Mouse (Mus musculus): ENCODE measurements around the gene Sh2b1. TPM values are rescaled to one million over a fixed set of nuclear protein-coding genes. Genes with fewer than 3 reads are reported as not detected.
A peak's percentile ranks its signal among the peaks of the same experiment; 100 is the strongest.
"Not testable (repeated sequence)": the region's sequence is repeated elsewhere in the genome, so short reads cannot be mapped to it uniquely, and the experiment has no call there.

Gene Sh2b1
- polyA plus RNA-seq, 1 experiment from 2014 or later = 54.1 TPM

- no peak for DNase-seq (ENCODE audit: low spot score)
- H3K4me3 ChIP-seq = no peak overlapping the region
- no peaks in the 10 kb centered on the region for H3K27me3 ChIP-seq (ENCODE audit: low read depth, poor library complexity, severe bottlenecking)
- WGBS = 97% methylated on average over 12 of the region's 12 CpGs
- H3K9me3 ChIP-seq (replicated peaks) = no peaks in the 10 kb centered on the region
- peaks cover 83% of the 10 kb centered on the region for H3K36me3 ChIP-seq
- H3K27ac ChIP-seq (replicated peaks) = no peak overlapping the region
- H3K4me1 ChIP-seq = peaks cover 11% of the 10 kb centered on the region
These were observed 22.7 kb upstream of the Sh2b1 start for GRCm38 (mm10) chr7:126497966-126498365.

- no peak for DNase-seq (ENCODE audit: low spot score)
- 93% methylated on average over 5 of the region's 5 CpGs for WGBS
- Histone ChIP-seq H3K4me1 (peaks cover 9% of the 10 kb centered on the region), H3K27me3 (ENCODE audit: low read depth, poor library complexity, severe bottlenecking) (no peaks in the 10 kb centered on the region), H3K4me3 (no peak overlapping the region), H3K9me3 (replicated peaks) (no peaks in the 10 kb centered on the region), H3K36me3 (peaks cover 98% of the 10 kb centered on the region), H3K27ac (replicated peaks) (no peak overlapping the region)
These were observed 21.3 kb upstream of the Sh2b1 start for GRCm38 (mm10) chr7:126496475-126496874.

DNA sequence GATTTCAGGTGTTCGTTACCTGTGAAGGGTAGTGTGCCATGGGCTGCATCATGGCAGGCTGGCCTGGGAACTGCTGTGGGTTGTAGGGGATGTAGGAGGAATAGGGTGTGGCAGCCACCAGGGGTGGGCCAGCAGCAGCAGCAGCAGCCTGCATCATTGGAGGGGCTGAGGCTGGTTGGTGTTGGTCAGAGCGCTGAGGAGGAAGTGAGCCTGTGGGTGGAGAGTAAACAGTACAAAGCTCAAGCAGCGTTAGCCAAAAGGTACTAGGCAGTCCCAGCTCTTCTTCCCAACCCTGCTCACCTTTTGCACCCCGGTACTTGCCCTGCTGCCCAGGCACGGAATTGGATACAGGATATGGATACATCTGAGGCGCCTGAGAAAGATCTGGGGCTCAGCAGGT, 18.9 kb upstream of the Sh2b1 start:
- peaks cover 99% of the 10 kb centered on the region for H3K36me3 ChIP-seq
- H3K4me3 ChIP-seq = no peak overlapping the region
- no peaks in the 10 kb centered on the region for H3K27me3 ChIP-seq (ENCODE audit: low read depth, poor library complexity, severe bottlenecking)
- no peak overlapping the region for H3K27ac ChIP-seq (replicated peaks)
- DNase-seq (ENCODE audit: low spot score) = no peak
- H3K9me3 ChIP-seq (replicated peaks) = no peaks in the 10 kb centered on the region
- H3K4me1 ChIP-seq = no peaks in the 10 kb centered on the region
- WGBS = 92% methylated on average over 6 of the region's 6 CpGs

DNA sequence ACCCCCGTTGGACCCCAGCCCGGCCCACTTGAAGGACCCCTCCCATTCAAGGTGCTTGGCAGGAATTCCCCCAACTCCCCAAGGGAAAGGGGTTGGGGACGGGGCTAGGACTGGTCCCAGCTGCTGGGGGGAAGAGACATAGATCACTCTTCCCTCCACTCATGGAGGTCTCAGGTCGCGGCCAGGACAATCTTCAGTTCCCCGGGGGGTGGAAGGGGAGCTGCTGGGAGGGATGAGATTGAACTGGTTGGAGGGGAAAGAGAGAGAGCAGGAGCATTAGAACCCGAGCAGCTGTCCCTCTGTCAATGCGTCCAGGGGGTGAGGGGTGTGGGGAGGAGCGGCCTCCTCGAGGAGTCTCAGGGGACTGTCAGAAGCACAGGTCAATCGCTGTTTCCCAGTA, 16.7 kb upstream of the Sh2b1 start:
- H3K27ac ChIP-seq (replicated peaks) = no peak overlapping the region
- no peaks in the 10 kb centered on the region for H3K27me3 ChIP-seq (ENCODE audit: low read depth, poor library complexity, severe bottlenecking)
- WGBS = 72% methylated on average over 11 of the region's 11 CpGs
- H3K9me3 ChIP-seq (replicated peaks) = no peaks in the 10 kb centered on the region
- no peak for DNase-seq (ENCODE audit: low spot score)
- peaks cover 10% of the 10 kb centered on the region for H3K4me1 ChIP-seq
- H3K4me3 ChIP-seq = no peak overlapping the region
- H3K36me3 ChIP-seq = peaks cover 86% of the 10 kb centered on the region

DNA sequence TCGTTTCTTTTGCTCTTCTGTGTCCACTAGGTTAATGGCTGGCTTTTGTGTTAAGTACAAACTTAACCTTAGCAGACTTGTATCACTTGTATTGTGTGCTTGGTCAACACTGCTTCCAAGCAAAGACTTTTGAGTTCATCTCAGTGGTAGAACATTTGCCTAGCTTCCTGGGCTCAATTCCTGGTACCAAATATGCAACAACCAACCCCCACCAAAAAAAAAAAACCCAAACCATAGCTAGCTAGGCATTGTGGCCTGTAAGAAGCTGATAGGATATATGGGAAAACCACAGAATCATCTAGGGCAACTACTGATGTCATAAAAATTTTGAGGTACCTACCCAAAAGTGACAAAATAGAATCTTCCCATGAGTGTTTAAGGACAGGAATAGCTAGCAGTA, 15.8 kb upstream of the Sh2b1 start:
- DNase-seq (ENCODE audit: low spot score) = no peak
- Histone ChIP-seq H3K4me1 (peaks cover 13% of the 10 kb centered on the region), H3K36me3 (peaks cover 77% of the 10 kb centered on the region), H3K27me3 (ENCODE audit: low read depth, poor library complexity, severe bottlenecking) (no peaks in the 10 kb centered on the region), H3K9me3 (replicated peaks) (no peaks in the 10 kb centered on the region), H3K27ac (replicated peaks) (no peak overlapping the region), H3K4me3 (no peak overlapping the region)
- WGBS = 93% methylated on average over 1 of the region's 1 CpGs

DNA sequence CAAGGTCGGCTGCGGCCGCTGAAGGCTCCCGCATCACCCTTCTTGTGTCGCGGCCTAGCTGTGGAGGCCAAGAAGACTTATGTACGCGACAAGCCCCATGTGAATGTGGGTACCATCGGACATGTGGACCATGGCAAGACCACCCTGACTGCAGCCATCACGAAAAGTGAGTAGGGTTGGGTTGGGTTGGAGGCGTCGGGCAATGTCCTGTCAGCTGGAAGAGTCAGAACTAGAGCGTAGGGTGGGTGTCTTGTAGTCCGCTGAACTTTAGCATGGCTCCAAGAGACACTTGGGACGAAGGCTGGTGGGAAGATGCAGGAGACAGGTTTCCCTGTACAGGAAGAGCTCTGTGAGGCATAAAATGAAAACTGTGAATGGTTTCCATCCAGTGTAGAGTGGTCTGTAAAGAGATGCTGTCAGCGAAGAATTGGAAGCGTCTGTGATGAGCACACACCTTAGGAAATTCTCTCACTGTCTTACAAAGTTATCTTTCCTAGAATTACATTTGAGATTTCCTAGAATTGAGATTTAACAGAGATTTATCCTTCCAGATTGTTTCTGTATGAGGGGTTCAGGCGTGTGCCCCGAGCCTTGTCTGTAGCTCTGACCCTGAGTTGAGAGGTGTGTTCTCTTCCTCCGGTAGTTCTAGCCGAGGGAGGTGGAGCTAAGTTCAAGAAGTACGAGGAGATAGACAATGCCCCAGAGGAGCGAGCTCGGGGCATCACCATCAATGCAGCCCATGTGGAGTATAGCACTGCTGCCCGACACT, 12.6 kb upstream of the Sh2b1 start:
- Histone ChIP-seq H3K4me3 (peak overlapping the region; percentile 79), H3K27ac (replicated peaks) (peak overlapping the region; percentile 85), H3K4me1 (peaks cover 17% of the 10 kb centered on the region), H3K36me3 (peaks cover 44% of the 10 kb centered on the region)
- whole genome bisulfite sequencing = 20% methylated on average over 25 of the region's 25 CpGs
- DNase-seq (ENCODE audit: low spot score); H3K27me3 ChIP-seq (ENCODE audit: low read depth, poor library complexity, severe bottlenecking); H3K9me3 ChIP-seq (replicated peaks): not testable (repeated sequence)

DNA sequence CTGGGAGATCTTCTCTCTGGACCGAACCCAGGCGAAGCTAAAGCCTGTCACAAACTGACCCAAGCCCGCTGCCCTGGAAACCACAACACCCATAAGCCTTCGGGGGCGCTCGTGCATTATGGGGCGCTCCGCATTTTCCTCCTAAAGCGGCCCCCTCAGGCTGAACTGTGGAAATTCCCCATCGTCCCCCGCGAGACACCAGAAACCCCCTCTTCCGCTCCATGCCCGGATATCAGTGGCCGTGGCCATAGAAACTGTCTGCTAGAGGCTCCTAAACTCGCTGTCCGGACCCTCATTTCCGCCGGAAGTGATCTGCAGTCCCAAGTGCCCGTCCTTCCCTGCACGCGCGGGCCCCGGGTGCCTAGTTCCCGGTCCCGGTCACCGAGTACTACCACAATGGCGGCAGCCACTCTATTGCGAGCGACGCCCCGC, 11.8 kb upstream of the Sh2b1 start, which contains the start of gene Tufm:
Gene Tufm (plus strand): TSS at position 310 of the 432 bp plus-strand sequence.
- H3K4me1 ChIP-seq = peaks cover 24% of the 10 kb centered on the region
- no peaks in the 10 kb centered on the region for H3K27me3 ChIP-seq (ENCODE audit: low read depth, poor library complexity, severe bottlenecking)
- peak within 1 kb of the TSS; percentile 85 for H3K27ac ChIP-seq (replicated peaks)
- H3K9me3 ChIP-seq (replicated peaks) = no peaks in the 10 kb centered on the region
- under 1% methylated on average over 32 of the region's 32 CpGs for WGBS
- peaks cover 37% of the 10 kb centered on the region for H3K36me3 ChIP-seq
- H3K4me3 ChIP-seq = peak within 1 kb of the TSS; percentile 79
- DNase-seq (ENCODE audit: low spot score) = peak; percentile 99

- Histone ChIP-seq H3K27me3 (ENCODE audit: low read depth, poor library complexity, severe bottlenecking) (no peaks in the 10 kb centered on the region), H3K4me1 (peaks cover 16% of the 10 kb centered on the region), H3K9me3 (replicated peaks) (no peaks in the 10 kb centered on the region), H3K4me3 (peak overlapping the region; percentile 47), H3K36me3 (no peaks in the 10 kb centered on the region), H3K27ac (replicated peaks) (peak overlapping the region; percentile 78)
- under 1% methylated on average over 23 of the region's 23 CpGs for WGBS
- DNase-seq (ENCODE audit: low spot score) = peak; percentile 86
These were observed 7.2 kb upstream of the Sh2b1 start for GRCm38 (mm10) chr7:126482392-126482871.

GRCm38 (mm10) chr7:126481699-126482098, 6.5 kb upstream of the Sh2b1 start:
- DNase-seq (ENCODE audit: low spot score) = no peak
- peaks cover 15% of the 10 kb centered on the region for H3K4me1 ChIP-seq
- H3K27ac ChIP-seq (replicated peaks) = no peak overlapping the region
- H3K4me3 ChIP-seq = peak overlapping the region; percentile 47
- H3K27me3 ChIP-seq (ENCODE audit: low read depth, poor library complexity, severe bottlenecking) = no peaks in the 10 kb centered on the region
- no peaks in the 10 kb centered on the region for H3K9me3 ChIP-seq (replicated peaks)
- no peaks in the 10 kb centered on the region for H3K36me3 ChIP-seq
- 23% methylated on average over 5 of the region's 5 CpGs for WGBS

- DNase-seq (ENCODE audit: low spot score) = no peak
- Histone ChIP-seq H3K4me1 (peaks cover 29% of the 10 kb centered on the region), H3K4me3 (peak overlapping the region; percentile 95), H3K27ac (replicated peaks) (peak overlapping the region; percentile 96), H3K27me3 (ENCODE audit: low read depth, poor library complexity, severe bottlenecking) (no peaks in the 10 kb centered on the region), H3K36me3 (peaks cover 35% of the 10 kb centered on the region), H3K9me3 (replicated peaks) (no peaks in the 10 kb centered on the region)
- 2% methylated on average over 27 of the region's 27 CpGs for WGBS
These were observed 703 bp downstream of the Sh2b1 start for GRCm38 (mm10) chr7:126474486-126474955.

DNA sequence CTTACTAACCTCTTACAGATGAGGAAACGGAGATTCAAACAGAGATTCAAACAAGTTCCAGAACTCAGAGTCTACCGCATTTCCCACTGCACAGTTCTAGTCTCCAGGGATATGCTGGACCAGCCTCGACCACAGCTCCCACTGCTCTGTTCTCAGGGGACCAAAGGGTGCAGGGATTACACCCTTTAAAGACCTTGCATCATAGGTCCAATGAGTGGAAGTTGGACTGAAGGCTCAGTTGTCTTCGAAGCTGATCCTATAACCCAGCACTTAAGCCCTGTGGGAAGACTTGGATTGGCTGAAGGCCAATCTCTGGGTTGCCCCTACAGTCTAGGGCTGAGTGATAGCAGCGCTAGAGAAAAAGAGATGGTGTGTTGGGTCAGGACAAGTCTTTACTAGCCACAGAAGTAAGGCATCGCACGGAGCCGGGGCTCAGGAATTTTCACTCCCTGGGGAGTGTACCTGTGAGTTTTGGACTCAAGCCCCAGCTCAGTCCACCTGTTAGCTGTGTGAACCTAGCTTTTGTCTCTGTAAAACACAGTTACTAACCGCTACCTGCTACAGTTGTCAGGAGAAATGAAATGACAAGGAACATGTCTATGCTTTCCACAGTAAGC, 1.6 kb downstream of the Sh2b1 start:
- WGBS = 94% methylated on average over 9 of the region's 9 CpGs

GRCm38 (mm10) chr7:126472713-126473112, 2.5 kb downstream of the Sh2b1 start:
- Histone ChIP-seq H3K4me1 (peaks cover 29% of the 10 kb centered on the region), H3K27me3 (ENCODE audit: low read depth, poor library complexity, severe bottlenecking) (no peaks in the 10 kb centered on the region), H3K9me3 (replicated peaks) (no peaks in the 10 kb centered on the region), H3K36me3 (peaks cover 53% of the 10 kb centered on the region), H3K4me3 (no peak overlapping the region), H3K27ac (replicated peaks) (no peak overlapping the region)
- 92% methylated on average over 16 of the region's 16 CpGs for WGBS
- DNase-seq (ENCODE audit: low spot score) = no peak

More for the DNA sequence above, 1.6 kb downstream of the Sh2b1 start:
- Histone ChIP-seq H3K4me1 (peaks cover 29% of the 10 kb centered on the region), H3K27me3 (ENCODE audit: low read depth, poor library complexity, severe bottlenecking) (no peaks in the 10 kb centered on the region), H3K36me3 (peaks cover 45% of the 10 kb centered on the region), H3K9me3 (replicated peaks) (no peaks in the 10 kb centered on the region), H3K27ac (replicated peaks) (peak overlapping the region; percentile 96; the same call in 1 of the 2 replicates), H3K4me3 (peak overlapping the region; percentile 95)
- DNase-seq (ENCODE audit: low spot score) = no peak

- no peak overlapping the region for H3K4me3 ChIP-seq
- no peaks in the 10 kb centered on the region for H3K27me3 ChIP-seq (ENCODE audit: low read depth, poor library complexity, severe bottlenecking)
- no peak overlapping the region for H3K27ac ChIP-seq (replicated peaks)
- peaks cover 29% of the 10 kb centered on the region for H3K4me1 ChIP-seq
- WGBS = 93% methylated on average over 13 of the region's 13 CpGs
- H3K36me3 ChIP-seq = peaks cover 57% of the 10 kb centered on the region
- no peak for DNase-seq (ENCODE audit: low spot score)
- H3K9me3 ChIP-seq (replicated peaks) = no peaks in the 10 kb centered on the region
These were observed 2.9 kb downstream of the Sh2b1 start for GRCm38 (mm10) chr7:126472306-126472705.
